Mouse (Mus musculus): ENCODE data around the gene L3mbtl1.

GRCm38 (mm10) chr2:162947736-162948135 is 4.5 kb downstream of the L3mbtl1 start:
- TF ChIP-seq CTCF (IDR thresholded peaks at IDR 0.05; ENCODE audit: low read depth) (no peak), EP300 (optimal IDR thresholded peaks at IDR 0.05) (no peak)
